Mouse (Mus musculus): ENCODE data around the gene Zgpat.

DNA sequence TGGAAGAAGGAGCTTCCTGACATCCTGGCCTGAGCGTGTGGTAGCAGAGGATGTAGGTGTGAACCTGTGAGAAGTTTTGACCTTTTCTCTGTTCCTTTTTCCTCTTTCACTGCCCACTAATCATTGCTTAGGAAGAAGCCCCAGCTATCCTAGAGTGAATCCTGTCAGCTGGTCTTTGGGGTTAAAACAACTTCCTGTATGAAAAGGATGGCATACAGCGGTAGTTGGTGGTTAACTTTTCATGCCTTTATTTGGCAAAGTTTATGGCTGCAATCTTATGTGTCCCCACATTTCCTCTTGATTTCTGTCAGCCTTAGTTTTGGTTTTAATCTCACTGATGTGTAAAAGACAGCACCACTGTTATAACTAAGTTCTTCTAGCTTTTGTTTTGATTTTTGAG, 12.5 kb downstream of the Zgpat start:
- TF ChIP-seq CTCF (conservative IDR thresholded peaks at IDR 0.05 in 1 of 2, IDR thresholded peaks at IDR 0.05 in 1 of 2; ENCODE audit: low read depth in 2 of 2, low read length in 2 of 2) (no peak), MAX (IDR thresholded peaks at IDR 0.05; ENCODE audit: low read length) (no peak), MAZ (IDR thresholded peaks at IDR 0.05; ENCODE audit: low read depth, low read length) (no peak), ZKSCAN1 (IDR thresholded peaks at IDR 0.05; ENCODE audit: borderline replicate concordance, low read depth, low read length) (no peak), POLR2AphosphoS2 (IDR thresholded peaks at IDR 0.05; ENCODE audit: low read depth, low read length) (no peak), POLR2A (IDR thresholded peaks at IDR 0.05; ENCODE audit: low read depth, low read length) (no peak), USF1 (IDR thresholded peaks at IDR 0.05; ENCODE audit: low read depth, low read length) (no peak), TBP (conservative IDR thresholded peaks at IDR 0.05; ENCODE audit: low read depth, low read length) (no peak), SMC3 (IDR thresholded peaks at IDR 0.05; ENCODE audit: low read depth, low read length) (no peak), MYC (IDR thresholded peaks at IDR 0.05; ENCODE audit: low read depth, low read length) (no peak), ZNF384 (IDR thresholded peaks at IDR 0.05; ENCODE audit: low read depth, low read length) (no peak), SIN3A (IDR thresholded peaks at IDR 0.05; ENCODE audit: low read length) (no peak), TCF12 (IDR thresholded peaks at IDR 0.05; ENCODE audit: low read depth, low read length) (no peak), MAFK (IDR thresholded peaks at IDR 0.05; ENCODE audit: insufficient replicate concordance, low read length) (no peak)

Measured in CH12.LX (cell line).